Mouse (Mus musculus): ENCODE results near the gene Tcte2.

DNA sequence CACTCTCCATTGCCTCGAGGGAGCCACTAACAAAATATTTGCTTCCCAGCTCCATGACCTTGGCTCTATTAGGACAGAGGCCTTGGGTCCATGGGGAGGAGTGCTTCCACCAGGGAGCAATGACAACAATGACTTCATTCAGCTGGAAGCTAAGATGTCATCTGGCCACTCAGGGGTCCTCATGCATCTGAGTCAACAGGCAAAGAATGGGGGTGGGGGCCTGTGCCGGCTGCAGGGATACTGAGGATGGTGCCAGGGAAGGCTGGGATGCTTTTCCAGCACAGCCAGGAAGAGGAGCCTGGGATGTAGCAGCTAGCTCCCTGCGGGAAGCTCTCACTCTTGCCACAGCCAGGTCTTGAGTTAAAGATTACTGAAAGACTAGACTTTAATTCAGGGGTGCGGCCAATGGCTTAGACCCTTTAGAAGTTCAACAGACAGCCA is 56.1 kb downstream of the Tcte2 start:
- TF ChIP-seq MAZ (IDR thresholded peaks at IDR 0.05; ENCODE audit: low read depth, low read length) = no peak
- no peak for TF ChIP-seq KAT2A (IDR thresholded peaks at IDR 0.05; ENCODE audit: insufficient replicate concordance, low read length)
- TF ChIP-seq MAX (IDR thresholded peaks at IDR 0.05; ENCODE audit: low read length) = no peak
- no peak for TF ChIP-seq POLR2A (IDR thresholded peaks at IDR 0.05; ENCODE audit: low read depth, low read length)
- no peak for TF ChIP-seq SMC3 (IDR thresholded peaks at IDR 0.05; ENCODE audit: low read depth, low read length)
- TF ChIP-seq EP300 (IDR thresholded peaks at IDR 0.05; ENCODE audit: low read length) = no peak
- no peak for TF ChIP-seq USF1 (IDR thresholded peaks at IDR 0.05; ENCODE audit: low read depth, low read length)
- TF ChIP-seq CTCF (conservative IDR thresholded peaks at IDR 0.05 in 1 of 2, IDR thresholded peaks at IDR 0.05 in 1 of 2; ENCODE audit: low read depth in 2 of 2, low read length in 2 of 2) = no peak

Data from CH12.LX (cell line).